Mouse (Mus musculus) MEL (cell line): Measurements from ENCODE around the gene Sel1l.

Experiments used
- BHLHE40 ChIP-seq: IDR thresholded peaks from 2 replicates; pipeline ENCODE4 v1.6.1; 2012; ENCODE audit warnings: low read depth, mild to moderate bottlenecking, inconsistent platforms, low read length, improper control_type of control experiment, borderline replicate concordance
- CHD2 ChIP-seq: IDR thresholded peaks from 2 replicates; pipeline ENCODE4 v1.6.1; 2011; ENCODE audit warnings: low read length, improper control_type of control experiment
- CTCF ChIP-seq, 3 experiments: IDR thresholded peaks in 2 of 3; conservative IDR thresholded peaks in 1 of 3; 2 replicates each; pipeline ENCODE4 v1.5.1; 2011 to 2012; ENCODE audit warnings: low read length in 3 of 3, low read depth in 2 of 3, mild to moderate bottlenecking in 2 of 3, improper control_type of control experiment in 1 of 3, inconsistent platforms in 1 of 3, mixed read lengths in 1 of 3, moderate library complexity in 1 of 3; ENCODE audit not compliant: control insufficient read depth in 1 of 3, insufficient read depth in 1 of 3, poor library complexity in 1 of 3, severe bottlenecking in 1 of 3
- EP300 ChIP-seq, 2 experiments: IDR thresholded peaks; 2 replicates each; pipeline ENCODE4 v1.6.1; 2011; ENCODE audit warnings: improper control_type of control experiment in 2 of 2, low read length in 2 of 2, low read depth in 1 of 2, mild to moderate bottlenecking in 1 of 2
- GABPA ChIP-seq: IDR thresholded peaks from 2 replicates; pipeline ENCODE4 v1.6.1; 2012; ENCODE audit warnings: low read depth, mild to moderate bottlenecking, inconsistent platforms, low read length, improper control_type of control experiment, moderate library complexity
- KAT2A ChIP-seq: conservative IDR thresholded peaks from 2 replicates; pipeline ENCODE4 v1.6.1; 2012; ENCODE audit warnings: low read depth, low read length, improper control_type of control experiment, inconsistent platforms
- NELFE ChIP-seq: IDR thresholded peaks from 2 replicates; pipeline ENCODE4 v1.6.1; 2011; ENCODE audit warnings: low read depth, low read length, improper control_type of control experiment
- NRF1 ChIP-seq: IDR thresholded peaks from 2 replicates; pipeline ENCODE4 v1.6.1; 2014; ENCODE audit warnings: low read depth, mild to moderate bottlenecking, inconsistent platforms, low read length, improper control_type of control experiment, moderate library complexity; ENCODE audit not compliant: poor library complexity, insufficient read depth, severe bottlenecking
- POLR2A ChIP-seq, 2 experiments: IDR thresholded peaks; 2 replicates each; pipeline ENCODE4 v1.6.1; 2011 to 2012; ENCODE audit warnings: low read length in 2 of 2, mild to moderate bottlenecking in 2 of 2, control low read depth in 1 of 2, improper control_type of control experiment in 1 of 2, low read depth in 1 of 2, moderate library complexity in 1 of 2; ENCODE audit not compliant: control insufficient read depth in 1 of 2, insufficient read depth in 1 of 2, poor library complexity in 1 of 2
- POLR2AphosphoS2 ChIP-seq: IDR thresholded peaks from 2 replicates; pipeline ENCODE4 v1.6.1; 2011; ENCODE audit warnings: low read length, improper control_type of control experiment
- POLR2AphosphoS5 ChIP-seq: IDR thresholded peaks from 2 replicates; pipeline ENCODE4 v1.6.1; 2012; ENCODE audit warnings: low read depth, borderline replicate concordance, mild to moderate bottlenecking, inconsistent platforms, low read length, moderate library complexity, mixed read lengths
- RCOR1 ChIP-seq: IDR thresholded peaks from 2 replicates; pipeline ENCODE4 v1.6.1; 2012; ENCODE audit warnings: low read depth, mild to moderate bottlenecking, inconsistent platforms, low read length, improper control_type of control experiment
- TAL1 ChIP-seq: IDR thresholded peaks from 2 replicates; pipeline ENCODE4 v1.6.1; 2012; ENCODE audit warnings: mild to moderate bottlenecking, inconsistent platforms, low read length, moderate library complexity, mixed read lengths
- ZNF384 ChIP-seq: IDR thresholded peaks from 2 replicates; pipeline ENCODE4 v1.6.1; 2012; ENCODE audit warnings: low read depth, mild to moderate bottlenecking, inconsistent platforms, low read length, improper control_type of control experiment

DNA sequence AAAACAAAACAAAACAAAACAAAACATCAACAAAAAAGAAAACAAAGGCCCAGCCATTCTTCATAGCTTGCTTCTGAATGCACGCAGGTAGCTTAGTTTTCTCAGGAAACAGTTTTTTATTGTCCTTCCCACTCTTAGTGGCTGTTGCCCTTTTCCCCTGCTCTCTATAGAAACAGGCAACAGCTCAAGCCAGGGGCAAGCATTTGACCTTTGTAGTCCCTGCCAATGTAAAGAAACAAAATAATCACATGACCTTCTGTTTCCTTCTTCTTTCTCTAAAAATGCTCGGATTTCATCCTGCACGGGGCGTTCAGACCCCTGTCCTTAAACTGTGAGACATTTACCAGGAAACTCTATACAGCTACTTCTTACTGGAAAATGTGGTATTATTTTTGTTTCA is 4.4 kb downstream of the Sel1l start:
- no peak for TF ChIP-seq POLR2A (IDR thresholded peaks at IDR 0.05; ENCODE audit: control insufficient read depth in 1 of 2, insufficient read depth in 1 of 2, low read depth in 1 of 2, low read length in 2 of 2, poor library complexity in 1 of 2)
- no peak for TF ChIP-seq RCOR1
- TF ChIP-seq NELFE = no peak
- TF ChIP-seq GABPA = no peak
- TF ChIP-seq CHD2 = no peak
- no peak for TF ChIP-seq NRF1
- no peak for TF ChIP-seq EP300 (IDR thresholded peaks at IDR 0.05; ENCODE audit: low read depth in 1 of 2, low read length in 2 of 2)
- TF ChIP-seq ZNF384 = no peak
- no peak for TF ChIP-seq KAT2A
- no peak for TF ChIP-seq CTCF (IDR thresholded peaks at IDR 0.05 in 2 of 3, conservative IDR thresholded peaks at IDR 0.05 in 1 of 3; ENCODE audit: control insufficient read depth in 1 of 3, insufficient read depth in 1 of 3, low read depth in 2 of 3, low read length in 3 of 3, poor library complexity in 1 of 3, severe bottlenecking in 1 of 3)
- no peak for TF ChIP-seq TAL1
- TF ChIP-seq POLR2AphosphoS2 = no peak
- no peak for TF ChIP-seq BHLHE40
- no peak for TF ChIP-seq POLR2AphosphoS5
